Mouse (Mus musculus) c-Kit-positive CD71-negative TER-119-negative erythroid progenitor cells, embryonic 14.5 days (primary cell): ENCODE measurements around the gene Kirrel2.
"Not testable (repeated sequence)": the region's sequence is repeated elsewhere in the genome, so short reads cannot be mapped to it uniquely, and the experiment has no call there.

Experiments used
- DNase-seq: peaks from one replicate; pipeline ENCODE4 v3.0.0-alpha.2; 2013; ENCODE audit warnings: low read depth

Kirrel2 gene

GRCm38 (mm10) chr7:30457629-30458330 lies at the start of gene Kirrel2, which contains the start of gene Nphs1:
Gene Kirrel2 (minus strand): TSS chr7:30457690.
Gene Nphs1 (plus strand): TSS chr7:30458315.
- no peak for DNase-seq

- DNase-seq = not testable (repeated sequence)
These were observed 43.7 kb upstream of the Kirrel2 start for GRCm38 (mm10) chr7:30501159-30501558.

- not testable (repeated sequence) for DNase-seq
These were observed 38.1 kb upstream of the Kirrel2 start for GRCm38 (mm10) chr7:30495506-30496042.

- DNase-seq = no peak
These were observed 36.0 kb upstream of the Kirrel2 start, which contains the start of gene Prodh2 for GRCm38 (mm10) chr7:30493401-30493931. Gene Prodh2 (plus strand): TSS chr7:30493622.

GRCm38 (mm10) chr7:30492765-30493164 lies 35.3 kb upstream of the Kirrel2 start:
- peak; percentile 72 for DNase-seq

- DNase-seq = no peak
These were observed 33.4 kb upstream of the Kirrel2 start for GRCm38 (mm10) chr7:30490957-30491307.

- peak; percentile 64 for DNase-seq
These were observed 32.9 kb upstream of the Kirrel2 start for GRCm38 (mm10) chr7:30490251-30490956.

GRCm38 (mm10) chr7:30484250-30484649 lies 26.8 kb upstream of the Kirrel2 start:
- peak; percentile 33 for DNase-seq

GRCm38 (mm10) chr7:30477415-30478381 lies 20.2 kb upstream of the Kirrel2 start:
- no peak for DNase-seq

GRCm38 (mm10) chr7:30476136-30476535 lies 18.6 kb upstream of the Kirrel2 start:
- DNase-seq = not testable (repeated sequence)

- no peak for DNase-seq
These were observed 17.5 kb upstream of the Kirrel2 start for GRCm38 (mm10) chr7:30474999-30475398.

- DNase-seq = peak; percentile 34
These were observed 14.9 kb upstream of the Kirrel2 start for GRCm38 (mm10) chr7:30472411-30472810.

GRCm38 (mm10) chr7:30464816-30465300 lies 7.4 kb upstream of the Kirrel2 start:
- no peak for DNase-seq

- DNase-seq = no peak
These were observed 6.5 kb upstream of the Kirrel2 start for GRCm38 (mm10) chr7:30463996-30464395.

- DNase-seq = no peak
These were observed 6.1 kb upstream of the Kirrel2 start for GRCm38 (mm10) chr7:30463568-30463967.

GRCm38 (mm10) chr7:30459484-30459883 lies 2.0 kb upstream of the Kirrel2 start:
- no peak for DNase-seq

GRCm38 (mm10) chr7:30456911-30457628 lies 420 bp downstream of the Kirrel2 start:
- no peak for DNase-seq

GRCm38 (mm10) chr7:30456487-30456886 lies 1.0 kb downstream of the Kirrel2 start:
- DNase-seq = no peak

- no peak for DNase-seq
These were observed 3.2 kb downstream of the Kirrel2 start for GRCm38 (mm10) chr7:30454259-30454658.

- peak; percentile 43 for DNase-seq
These were observed 3.7 kb downstream of the Kirrel2 start for GRCm38 (mm10) chr7:30453766-30454165.

- no peak for DNase-seq
These were observed 4.2 kb downstream of the Kirrel2 start for GRCm38 (mm10) chr7:30453327-30453726.
